Mouse (Mus musculus) mature B cell (primary cell): ENCODE results near the gene Tsc1.

Experiments used
- in situ Hi-C: fragments of 300-500 bp; cut with MboI; formaldehyde crosslinking; loops from 2 replicates; pipeline ENCODE4 v1.14.3; 2019

Tsc1 gene

GRCm38 (mm10) chr2:28643081-28643480, 2.1 kb downstream of the Tsc1 start:
- in situ Hi-C loops: no loop called here

- in situ Hi-C loops: no loop called here
Measured at GRCm38 (mm10) chr2:28650526-28650925, 9.5 kb downstream of the Tsc1 start.

- in situ Hi-C loops: no loop called here
Measured at GRCm38 (mm10) chr2:28653351-28653750, 12.3 kb downstream of the Tsc1 start.

- in situ Hi-C loops: no loop called here
Measured at GRCm38 (mm10) chr2:28654295-28654694, 13.3 kb downstream of the Tsc1 start.

GRCm38 (mm10) chr2:28656216-28656615, 15.2 kb downstream of the Tsc1 start:
- in situ Hi-C loops: no loop called here

- in situ Hi-C loops: no loop called here
Measured at GRCm38 (mm10) chr2:28662891-28663290, 21.9 kb downstream of the Tsc1 start.

- in situ Hi-C loops: no loop called here
Measured at GRCm38 (mm10) chr2:28665818-28666217, 24.8 kb downstream of the Tsc1 start.

- in situ Hi-C loops: no loop called here
Measured at GRCm38 (mm10) chr2:28671438-28671837, 30.4 kb downstream of the Tsc1 start.

- in situ Hi-C loops: no loop called here
Measured at GRCm38 (mm10) chr2:28676005-28676404, 35.0 kb downstream of the Tsc1 start.

- in situ Hi-C loops: no loop called here
Measured at GRCm38 (mm10) chr2:28680710-28681109, 39.7 kb downstream of the Tsc1 start.

- in situ Hi-C loops: no loop called here
Measured at GRCm38 (mm10) chr2:28681718-28682117, 40.7 kb downstream of the Tsc1 start.

- in situ Hi-C loops: no loop called here
Measured at GRCm38 (mm10) chr2:28685895-28686294, 44.9 kb downstream of the Tsc1 start.

GRCm38 (mm10) chr2:28688431-28688830, 47.4 kb downstream of the Tsc1 start:
- in situ Hi-C loops: no loop called here

GRCm38 (mm10) chr2:28692692-28693091, 51.7 kb downstream of the Tsc1 start:
- in situ Hi-C loops: no loop called here

GRCm38 (mm10) chr2:28698566-28698965, 57.5 kb downstream of the Tsc1 start:
- in situ Hi-C loops: no loop called here

GRCm38 (mm10) chr2:28699361-28700335, 58.6 kb downstream of the Tsc1 start, which contains the start of the genes Spaca9 and Ak8:
Gene Spaca9 (minus strand): TSS chr2:28699727.
Gene Ak8 (plus strand): TSS chr2:28700164.
- in situ Hi-C loops: no loop called here

- in situ Hi-C loops: no loop called here
Measured at GRCm38 (mm10) chr2:28701646-28702262, 60.7 kb downstream of the Tsc1 start.

GRCm38 (mm10) chr2:28706106-28706636, 65.1 kb downstream of the Tsc1 start:
- in situ Hi-C loops: no loop called here

GRCm38 (mm10) chr2:28706787-28707186, 65.8 kb downstream of the Tsc1 start:
- in situ Hi-C loops: no loop called here

GRCm38 (mm10) chr2:28713036-28713435, 72.0 kb downstream of the Tsc1 start:
- in situ Hi-C loops: no loop called here

- in situ Hi-C loops: no loop called here
Measured at GRCm38 (mm10) chr2:28722419-28722818, 81.4 kb downstream of the Tsc1 start.

- in situ Hi-C loops: no loop called here
Measured at GRCm38 (mm10) chr2:28723912-28724311, 82.9 kb downstream of the Tsc1 start.
